Mouse (Mus musculus) thymus, adult 2 months (tissue): ENCODE data around the gene Hspa12a.

ENCODE experiments used
- CTCF ChIP-seq: fragments of 200-500 bp; IDR thresholded peaks from 2 replicates; pipeline ENCODE4 v1.5.1; 2012; ENCODE audit warnings: mild to moderate bottlenecking, control low read depth, low read length, moderate library complexity, borderline replicate concordance; ENCODE audit not compliant: control insufficient read depth, poor library complexity, insufficient read depth; ENCODE audit errors: extremely low read depth
- POLR2A ChIP-seq: fragments of 200-500 bp; IDR thresholded peaks from 2 replicates; pipeline ENCODE4 v1.6.1; 2012; ENCODE audit warnings: mild to moderate bottlenecking, low read length, control low read depth, moderate library complexity; ENCODE audit not compliant: control insufficient read depth, poor library complexity, insufficient read depth; ENCODE audit errors: extremely low read depth

DNA sequence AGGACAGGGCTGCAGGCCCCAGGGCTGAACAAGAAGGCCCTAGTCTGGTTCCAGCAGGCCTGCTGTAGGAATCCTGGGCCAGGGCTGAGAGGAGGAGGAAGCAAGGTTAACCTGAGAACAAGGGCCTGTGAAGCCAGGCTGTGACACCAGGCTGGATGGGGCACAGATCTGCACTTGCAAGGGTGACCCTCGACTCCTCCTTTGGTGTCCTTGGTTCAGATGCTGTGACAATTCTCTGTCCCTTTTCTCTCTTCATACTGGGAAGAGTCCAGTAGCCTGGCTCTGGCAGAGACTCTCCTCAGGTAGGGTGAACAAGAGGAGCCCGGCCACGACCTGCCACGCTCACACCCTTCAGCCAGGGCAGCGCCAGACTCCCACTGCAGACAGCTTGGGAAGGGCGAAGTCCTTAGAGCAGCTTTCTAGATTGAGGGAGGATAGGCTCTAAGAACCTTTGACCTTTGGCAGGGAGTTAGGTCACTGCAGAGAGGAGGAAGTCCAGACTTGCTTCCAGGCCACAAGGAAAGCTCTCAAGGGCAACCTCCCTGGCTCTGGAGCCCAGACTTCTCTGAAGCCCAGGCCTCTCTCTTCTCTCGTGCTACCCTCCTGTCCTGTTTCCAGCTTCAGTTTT lies 64.0 kb downstream of the Hspa12a start:
- TF ChIP-seq CTCF (no peak), POLR2A (no peak)
